Mouse (Mus musculus): ENCODE measurements around the gene Plp2.

- TF ChIP-seq POLR2A (IDR thresholded peaks at IDR 0.05; ENCODE audit: insufficient read length, low read depth) (no peak), CEBPB (IDR thresholded peaks at IDR 0.05; ENCODE audit: insufficient read depth, poor library complexity, severe bottlenecking) (no peak), MAX (IDR thresholded peaks at IDR 0.05; ENCODE audit: low read depth) (no peak), MYOG (IDR thresholded peaks at IDR 0.05; ENCODE audit: control insufficient read depth in 1 of 3, insufficient read depth in 1 of 3, insufficient read length in 2 of 3, low read depth in 2 of 3) (no peak), TCF12 (IDR thresholded peaks at IDR 0.05; ENCODE audit: insufficient read depth, poor library complexity, severe bottlenecking) (no peak), USF1 (IDR thresholded peaks at IDR 0.05; ENCODE audit: low read depth) (no peak), E2F4 (IDR thresholded peaks at IDR 0.05; ENCODE audit: insufficient read depth) (no peak), POLR2AphosphoS2 (IDR thresholded peaks at IDR 0.05; ENCODE audit: insufficient read length, low read depth) (no peak), MYOD1 (IDR thresholded peaks at IDR 0.05; ENCODE audit: control insufficient read depth in 1 of 3, insufficient read length in 2 of 3, low read depth in 2 of 3) (no peak)
Observed at GRCm38 (mm10) chrX:7678986-7679385, 7.8 kb upstream of the Plp2 start.
